Comparison of ENCODE assay signal across 10 mouse cellular contexts in genomic region chr3:158561256-158561986, GRCm38 (mm10). TPM values are rescaled to one million over a fixed set of nuclear protein-coding genes. Genes with fewer than 3 reads are reported as not detected.
DNase-seq lines count a peak whose midpoint lies in the region; ATAC-seq and TF ChIP-seq lines count a peak whose summit lies in the region.
"Had no signal": no experiment of that assay in that cellular context is flagged by ENCODE, and none has a peak within 500 bp of the region (broad histone marks: within the 10 kb centered on the region; RNA-seq: fewer than 3 reads in every experiment).

No protein-coding gene starts in this region.

- H3K27me3 ChIP-seq in heart, embryonic 14.5 days (ENCODE audit: control insufficient read depth, insufficient read depth, low read length): peaks cover 35% of the 10 kb centered on the region
- peaks cover 18% of the 10 kb centered on the region for H3K27me3 ChIP-seq in forebrain, embryonic 12.5 days
- peaks cover 30% of the 10 kb centered on the region for H3K27me3 ChIP-seq in liver, embryonic 16.5 days (ENCODE audit: control insufficient read depth, insufficient read depth, low read depth, low read length)
- no peaks in the 10 kb centered on the region for H3K27me3 ChIP-seq in thymus, adult 2 months (ENCODE audit: control insufficient read depth, insufficient read depth, low read length)

- under 1% methylated on average over 50 of the region's 55 CpGs for WGBS in heart, embryonic 14.5 days
- under 1% methylated on average over 52 of the region's 55 CpGs for WGBS in forebrain, embryonic 12.5 days
- 1% methylated on average over 54 of the region's 55 CpGs for WGBS in liver, embryonic 16.5 days (ENCODE audit: insufficient replicate concordance)
- WGBS in thymus, adult 2 months: 6% methylated on average over 55 of the region's 55 CpGs

- no peaks in the 10 kb centered on the region for H3K9me3 ChIP-seq in heart, embryonic 14.5 days (ENCODE audit: control insufficient read depth, low read length)
- H3K9me3 ChIP-seq in forebrain, embryonic 12.5 days: no peaks in the 10 kb centered on the region
- H3K9me3 ChIP-seq in liver, embryonic 16.5 days (replicated peaks; ENCODE audit: control insufficient read depth, low read length): no peaks in the 10 kb centered on the region

- TF ChIP-seq CTCF in thymus, adult 2 months (IDR thresholded peaks at IDR 0.05; ENCODE audit: borderline replicate concordance, control insufficient read depth, extremely low read depth, insufficient read depth, low read length, poor library complexity): no peak

- peak overlapping the region; percentile 99 for H3K4me2 ChIP-seq in heart, embryonic 14.5 days (ENCODE audit: low read length)
- H3K4me2 ChIP-seq in forebrain, embryonic 12.5 days: peak overlapping the region; percentile 89
- H3K4me2 ChIP-seq in liver, embryonic 16.5 days (ENCODE audit: low read depth, low read length): peak overlapping the region; percentile 42

- no peak for TF ChIP-seq POLR2A in thymus, adult 2 months (IDR thresholded peaks at IDR 0.05; ENCODE audit: control insufficient read depth, extremely low read depth, insufficient read depth, low read length, poor library complexity)

- peak overlapping the region; percentile 54 to 61 for H3K4me3 ChIP-seq in heart, embryonic 14.5 days (ENCODE audit: control insufficient read depth in 1 of 2, insufficient read depth in 1 of 2, low read depth in 1 of 2, low read length in 2 of 2)
- H3K4me3 ChIP-seq in forebrain, embryonic 12.5 days (replicated peaks): peak overlapping the region; percentile 79
- H3K4me3 ChIP-seq in liver, embryonic 16.5 days (ENCODE audit: low read depth, low read length): peak overlapping the region; percentile 28
- no peak overlapping the region for H3K4me3 ChIP-seq in thymus, adult 2 months (ENCODE audit: control insufficient read depth, insufficient read depth, low read length)

- H3K9ac ChIP-seq in heart, embryonic 14.5 days (ENCODE audit: low read length): peak overlapping the region; percentile 65
- H3K9ac ChIP-seq in forebrain, embryonic 12.5 days: peak overlapping the region; percentile 84
- H3K9ac ChIP-seq in liver, embryonic 16.5 days (ENCODE audit: low read depth, low read length): no peak overlapping the region

- peak; percentile 69; the same call in 1 of the 2 replicates for ATAC-seq in heart, embryonic 14.5 days (ENCODE audit: insufficient number of reproducible peaks, insufficient read depth, low FRiP score, low read depth)
- peak; percentile 77 for ATAC-seq in forebrain, embryonic 12.5 days (ENCODE audit: low FRiP score)
- peak; percentile 35; the same call in 1 of the 2 replicates for ATAC-seq in liver, embryonic 16.5 days (ENCODE audit: low read depth)

- H3K27ac ChIP-seq in heart, embryonic 14.5 days (replicated peaks in 1 of 2; ENCODE audit: control insufficient read depth in 1 of 2, insufficient read depth in 1 of 2, low read depth in 2 of 2, low read length in 2 of 2): no peak overlapping the region
- peak overlapping the region; percentile 85 for H3K27ac ChIP-seq in forebrain, embryonic 12.5 days
- H3K27ac ChIP-seq in liver, embryonic 16.5 days (ENCODE audit: low read length): no peak overlapping the region
- no peak overlapping the region for H3K27ac ChIP-seq in thymus, adult 2 months (ENCODE audit: control insufficient read depth, insufficient read depth, low read length)

- no peak for DNase-seq in heart, adult 18-20 months
- peak; percentile 54 for DNase-seq in brain, embryonic 18.5 days (ENCODE audit: low read depth, low spot score)
- peak; percentile 20 to 45 for DNase-seq in kidney, postnatal 4 days
- peak; percentile 39 to 57 for DNase-seq in right cerebral cortex, postnatal 36 days (ENCODE audit: low spot score in 2 of 2)
- no peak for DNase-seq in thymus, adult 2 months

- H3K4me1 ChIP-seq in heart, embryonic 14.5 days (ENCODE audit: control insufficient read depth in 2 of 2, insufficient read depth in 2 of 2, low read length in 2 of 2): peaks cover 5 to 16% of the 10 kb centered on the region in 2 experiments; a peak in 2 of 4 replicates
- peaks cover 17% of the 10 kb centered on the region for H3K4me1 ChIP-seq in forebrain, embryonic 12.5 days
- no peaks in the 10 kb centered on the region for H3K4me1 ChIP-seq in liver, embryonic 16.5 days (ENCODE audit: control insufficient read depth, low read depth, low read length)
- no peaks in the 10 kb centered on the region for H3K4me1 ChIP-seq in thymus, adult 2 months (replicated peaks; ENCODE audit: control insufficient read depth, insufficient read depth, low read length)

- H3K36me3 ChIP-seq in heart, embryonic 14.5 days (ENCODE audit: control insufficient read depth, insufficient read depth, low read length): no peaks in the 10 kb centered on the region
- no peaks in the 10 kb centered on the region for H3K36me3 ChIP-seq in forebrain, embryonic 12.5 days (replicated peaks)
- no peaks in the 10 kb centered on the region for H3K36me3 ChIP-seq in liver, embryonic 16.5 days (ENCODE audit: control insufficient read depth, insufficient read depth)
- H3K36me3 ChIP-seq in thymus, adult 2 months (ENCODE audit: control insufficient read depth, insufficient read depth, low read length): no peaks in the 10 kb centered on the region

RNA-seq across cellular contexts. Expression of gene Lrrc7, which starts 0.6 kb away (rescaled TPM):
- polyA plus RNA-seq in heart, embryonic 14.5 days (2014; fragmentation: Nextera tagmentation; extraction: Ambion mirVana): 0.07 and 0.14 TPM in 2 replicates
- total RNA-seq in heart, adult 18-20 months (2021): not detected
- polyA plus RNA-seq in forebrain, embryonic 12.5 days (2016; fragmentation: Nextera tagmentation; extraction: Ambion mirVana): 5.4 and 8.3 TPM in 2 replicates
- 0.01 TPM in 1 of 2 replicates, not detected in the other for polyA plus RNA-seq in liver, embryonic 16.5 days (2015; fragmentation: Nextera tagmentation; extraction: Ambion mirVana)
- polyA plus RNA-seq in thymus, adult 2 months (2012; rRNA removed): not detected in 2 replicates
- total RNA-seq: hematopoietic stem cell, adult 5-6 weeks; MEL had no signal

Comparison
In these comparisons a context has a peak if more than half of its experiments do, and no peak if none do; other contexts are left out.
1. H3K4me2 ChIP-seq: peak in every context shown above with its lines; median percentile 99 in heart, embryonic 14.5 days; 89 in forebrain, embryonic 12.5 days; 42 in liver, embryonic 16.5 days.
2. DNase-seq: peak in brain, embryonic 18.5 days (single experiment), kidney, postnatal 4 days (2 of 2) and right cerebral cortex, postnatal 36 days (2 of 2); none in heart, adult 18-20 months (0 of 2) and thymus, adult 2 months (single experiment).
3. Peak in every context shown above with its lines, with median percentiles within 50 percentile points of each other: ATAC-seq.